Mouse (Mus musculus): ENCODE results near the gene Mcrs1. TPM values are rescaled to one million over a fixed set of nuclear protein-coding genes. Genes with fewer than 3 reads are reported as not detected.
"Not testable (repeated sequence)": the region's sequence is repeated elsewhere in the genome, so short reads cannot be mapped to it uniquely, and the experiment has no call there.

Gene Mcrs1
- total RNA-seq (2021), result 10 to 100 TPM; 28.5 to 43.5 TPM
- polyA plus RNA-seq (2012; rRNA removed), result 55.1 and 63.5 TPM in 2 replicates
- long read RNA-seq, transcript Mcrs1-201 (15 exons, 1,916 nt), result major isoform, 79 of 104 reads
- long read RNA-seq, transcript Mcrs1-202 (14 exons, 1,771 nt), result minor isoform, 9 of 104 reads
- long read RNA-seq, partial matches to known transcripts, result 3 of 104 reads
- long read RNA-seq, other reads (novel, unspliced or antisense), result 11 of 104 reads

GRCm38 (mm10) chr15:99251626-99252380 is at the start of gene Mcrs1:
Mcrs1 (minus strand) TSS chr15:99251961.
- DNase-seq, result peak; percentile 97

- DNase-seq, result no peak
Observed at GRCm38 (mm10) chr15:99296213-99296612, 44.5 kb upstream of the Mcrs1 start.

GRCm38 (mm10) chr15:99295484-99295981 is 43.8 kb upstream of the Mcrs1 start, which contains the start of gene Fam186b:
Fam186b (minus strand) TSS chr15:99295888.
- peak; percentile 65 for DNase-seq

GRCm38 (mm10) chr15:99294813-99295374 is 43.1 kb upstream of the Mcrs1 start, which contains the start of gene Prpf40b:
Prpf40b (plus strand) TSS chr15:99295087.
- DNase-seq, result peak; percentile 98

GRCm38 (mm10) chr15:99294287-99294686 is 42.5 kb upstream of the Mcrs1 start:
- DNase-seq, result no peak

- no peak for DNase-seq
Observed at GRCm38 (mm10) chr15:99290586-99290985, 38.8 kb upstream of the Mcrs1 start.

- DNase-seq, result no peak
Observed at GRCm38 (mm10) chr15:99285189-99285535, 33.4 kb upstream of the Mcrs1 start.

GRCm38 (mm10) chr15:99284527-99285188 is 32.9 kb upstream of the Mcrs1 start:
- DNase-seq, result peak; percentile 28

GRCm38 (mm10) chr15:99283456-99283855 is 31.7 kb upstream of the Mcrs1 start:
- no peak for DNase-seq

GRCm38 (mm10) chr15:99278271-99278670 is 26.5 kb upstream of the Mcrs1 start:
- no peak for DNase-seq

GRCm38 (mm10) chr15:99276095-99276494 is 24.3 kb upstream of the Mcrs1 start:
- DNase-seq, result no peak

- peak; percentile 67 for DNase-seq
Observed at GRCm38 (mm10) chr15:99265679-99266078, 13.9 kb upstream of the Mcrs1 start.

- no peak for DNase-seq
Observed at GRCm38 (mm10) chr15:99264363-99264762, 12.6 kb upstream of the Mcrs1 start.

- DNase-seq, result no peak
Observed at GRCm38 (mm10) chr15:99262702-99263101, 10.9 kb upstream of the Mcrs1 start.

GRCm38 (mm10) chr15:99259730-99260252 is 8.0 kb upstream of the Mcrs1 start:
- peak; percentile 86 for DNase-seq

- DNase-seq, result no peak
Observed at GRCm38 (mm10) chr15:99259167-99259729, 7.5 kb upstream of the Mcrs1 start.

GRCm38 (mm10) chr15:99255241-99255749 is 3.5 kb upstream of the Mcrs1 start:
- DNase-seq, result no peak

- no peak for DNase-seq
Observed at GRCm38 (mm10) chr15:99254477-99255005, 2.8 kb upstream of the Mcrs1 start.

GRCm38 (mm10) chr15:99253772-99254171 is 2.0 kb upstream of the Mcrs1 start:
- no peak for DNase-seq

GRCm38 (mm10) chr15:99253175-99253479 is 1.4 kb upstream of the Mcrs1 start:
- not testable (repeated sequence) for DNase-seq

- no peak for DNase-seq
Observed at GRCm38 (mm10) chr15:99252381-99253174, 817 bp upstream of the Mcrs1 start.

Measured in adrenal gland, adult 2 months (tissue).